Mouse (Mus musculus) G1E (cell line): ENCODE results near the gene Slc46a1.

Source experiments
- CTCF ChIP-seq: IDR thresholded peaks from 2 replicates; pipeline ENCODE4 v1.5.1; 2012; ENCODE audit warnings: low read depth, low read length, inconsistent platforms, mixed read lengths
- GATA1 ChIP-seq: IDR thresholded peaks from 2 replicates; pipeline ENCODE4 v1.6.1; 2012; ENCODE audit warnings: borderline replicate concordance, low read length, inconsistent platforms, mixed read lengths
- GATA2 ChIP-seq: IDR thresholded peaks from 2 replicates; pipeline ENCODE4 v1.6.1; 2012; ENCODE audit warnings: low read depth, low read length, inconsistent platforms, borderline replicate concordance
- POLR2AphosphoS5 ChIP-seq: IDR thresholded peaks from 2 replicates; pipeline ENCODE4 v1.6.1; 2012; ENCODE audit warnings: low read depth, low read length, inconsistent platforms; ENCODE audit not compliant: insufficient replicate concordance

DNA sequence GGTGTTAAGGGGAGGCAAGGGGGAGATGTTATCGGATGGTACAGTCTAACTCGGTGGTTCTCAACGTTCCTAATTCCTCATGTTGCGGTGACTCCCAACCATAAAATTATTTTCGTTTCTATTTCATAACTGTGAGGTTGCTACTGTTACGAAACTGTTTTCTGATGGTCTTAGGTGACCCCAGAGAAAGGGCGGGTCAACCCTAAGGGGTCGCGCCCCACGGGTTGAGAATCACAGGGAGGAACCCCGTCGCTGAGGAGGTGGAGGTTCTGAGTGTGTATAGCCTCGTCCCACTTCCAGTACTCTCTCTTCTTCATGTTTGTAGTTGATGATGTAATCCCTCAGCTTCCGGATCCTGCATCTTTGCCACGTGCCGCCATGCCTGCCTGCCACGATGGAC, 6.8 kb upstream of the Slc46a1 start:
- no peak for TF ChIP-seq GATA1
- no peak for TF ChIP-seq CTCF
- no peak for TF ChIP-seq GATA2
- no peak for TF ChIP-seq POLR2AphosphoS5
